Mouse (Mus musculus) adrenal gland, adult 18-20 months (tissue): ENCODE measurements around the gene Slc22a12. TPM values are rescaled to one million over a fixed set of nuclear protein-coding genes. Genes with fewer than 3 reads are reported as not detected.

Source experiments
- DNase-seq, 2 experiments: peaks; one replicate each; pipeline ENCODE4 v3.0.0; 2021 to 2022; ENCODE audit warnings: low spot score in 2 of 2
- total RNA-seq, 2 experiments: library from RNA; stranded (reverse); gene quantifications; 1 replicate in 1 of 2; 2 replicates in 1 of 2; pipeline ENCODE4 v1.2.3; 2021

The Slc22a12 gene
- total RNA-seq, 2 experiments from 2014 or later, result 0.17 TPM; not detected in 1

GRCm38 (mm10) chr19:6518601-6519000 lies 24.2 kb downstream of the Slc22a12 start:
- DNase-seq, result no peak

- DNase-seq, result no peak
These were observed 26.7 kb downstream of the Slc22a12 start for GRCm38 (mm10) chr19:6516153-6516552.

- DNase-seq, result no peak
These were observed 27.4 kb downstream of the Slc22a12 start for GRCm38 (mm10) chr19:6515448-6515847.

- DNase-seq, result no peak
These were observed 27.9 kb downstream of the Slc22a12 start for GRCm38 (mm10) chr19:6514940-6515339.

- DNase-seq, result no peak
These were observed 29.3 kb downstream of the Slc22a12 start for GRCm38 (mm10) chr19:6513389-6514139.

GRCm38 (mm10) chr19:6510546-6510945 lies 32.3 kb downstream of the Slc22a12 start:
- no peak for DNase-seq

- no peak for DNase-seq
These were observed 33.0 kb downstream of the Slc22a12 start for GRCm38 (mm10) chr19:6509881-6510280.

GRCm38 (mm10) chr19:6507393-6507792 lies 35.4 kb downstream of the Slc22a12 start:
- no peak for DNase-seq

- no peak for DNase-seq
These were observed 38.2 kb downstream of the Slc22a12 start for GRCm38 (mm10) chr19:6504656-6505045.

- DNase-seq, result peak in 1 of 2 experiments; percentile 31
These were observed 38.7 kb downstream of the Slc22a12 start for GRCm38 (mm10) chr19:6503926-6504655.

- peak; percentile 45 to 56 for DNase-seq
These were observed 40.1 kb downstream of the Slc22a12 start for GRCm38 (mm10) chr19:6502543-6503319.

- DNase-seq, result peak; percentile 53 to 57
These were observed 40.7 kb downstream of the Slc22a12 start for GRCm38 (mm10) chr19:6502035-6502541.

- no peak for DNase-seq
These were observed 42.2 kb downstream of the Slc22a12 start for GRCm38 (mm10) chr19:6500636-6501025.

- no peak for DNase-seq
These were observed 42.8 kb downstream of the Slc22a12 start for GRCm38 (mm10) chr19:6499860-6500635.

GRCm38 (mm10) chr19:6498350-6499131 lies 44.3 kb downstream of the Slc22a12 start:
- no peak for DNase-seq

GRCm38 (mm10) chr19:6497803-6498202 lies 45.0 kb downstream of the Slc22a12 start:
- no peak for DNase-seq

GRCm38 (mm10) chr19:6497150-6497801 lies 45.6 kb downstream of the Slc22a12 start:
- no peak for DNase-seq

GRCm38 (mm10) chr19:6496462-6497149 lies 46.2 kb downstream of the Slc22a12 start:
- DNase-seq, result no peak

GRCm38 (mm10) chr19:6495714-6496113 lies 47.1 kb downstream of the Slc22a12 start:
- no peak for DNase-seq
